Mouse (Mus musculus) ES-Bruce4 (cell line): ENCODE measurements around the gene Abca17. TPM values are rescaled to one million over a fixed set of nuclear protein-coding genes. Genes with fewer than 3 reads are reported as not detected.

Source experiments
- H3K27ac ChIP-seq: 2 replicates; pipeline ENCODE4 v1.5.1; 2012; ENCODE audit warnings: low read length, inconsistent platforms; ENCODE audit not compliant: insufficient read depth
- H3K27me3 ChIP-seq: 2 replicates; pipeline ENCODE4 v1.6.1; 2012; ENCODE audit warnings: mild to moderate bottlenecking, low read length, inconsistent platforms; ENCODE audit not compliant: control insufficient read depth, poor library complexity, insufficient read depth, severe bottlenecking
- H3K36me3 ChIP-seq: 2 replicates; pipeline ENCODE4 v1.6.1; 2012; ENCODE audit warnings: inconsistent platforms, mild to moderate bottlenecking, low read length, moderate library complexity; ENCODE audit not compliant: control insufficient read depth, poor library complexity, insufficient read depth, severe bottlenecking
- H3K4me1 ChIP-seq: one replicate; pipeline ENCODE4 v1.8.1; 2011; ENCODE audit warnings: low read length; ENCODE audit not compliant: control insufficient read depth, insufficient read depth
- H3K4me3 ChIP-seq: 2 replicates; pipeline ENCODE4 v1.5.1; 2011; ENCODE audit warnings: low read depth, mild to moderate bottlenecking, low read length
- H3K9ac ChIP-seq: 2 replicates; pipeline ENCODE4 v1.6.1; 2012; ENCODE audit warnings: low read depth, mild to moderate bottlenecking, inconsistent platforms; ENCODE audit not compliant: poor library complexity, severe bottlenecking
- H3K9me3 ChIP-seq: replicated peaks from 2 replicates; pipeline ENCODE4 v1.6.1; 2012; ENCODE audit warnings: mild to moderate bottlenecking, low read length, inconsistent platforms; ENCODE audit not compliant: control insufficient read depth, poor library complexity, insufficient read depth, severe bottlenecking
- CTCF ChIP-seq: IDR thresholded peaks from one replicate; pipeline ENCODE4 v1.8.1; 2011; ENCODE audit warnings: low read depth, low read length
- EP300 ChIP-seq: IDR thresholded peaks from 2 replicates; pipeline ENCODE4 v1.6.1; 2011; ENCODE audit warnings: low read depth, low read length; ENCODE audit not compliant: insufficient read depth
- POLR2A ChIP-seq: IDR thresholded peaks from one replicate; pipeline ENCODE4 v1.8.1; 2011; ENCODE audit warnings: low read length; ENCODE audit not compliant: insufficient read depth
- polyA plus RNA-seq: library from polyadenylated mRNA; stranded (reverse); fragments of >200 nt; gene quantifications from 2 replicates; pipeline ENCODE4 v1.2.4, GENCODE M21; 2011; ENCODE audit warnings: low read depth; ENCODE audit not compliant: missing spikeins, insufficient read depth, insufficient read length

Abca17 gene
- polyA plus RNA-seq, 1 experiment: not detected

DNA sequence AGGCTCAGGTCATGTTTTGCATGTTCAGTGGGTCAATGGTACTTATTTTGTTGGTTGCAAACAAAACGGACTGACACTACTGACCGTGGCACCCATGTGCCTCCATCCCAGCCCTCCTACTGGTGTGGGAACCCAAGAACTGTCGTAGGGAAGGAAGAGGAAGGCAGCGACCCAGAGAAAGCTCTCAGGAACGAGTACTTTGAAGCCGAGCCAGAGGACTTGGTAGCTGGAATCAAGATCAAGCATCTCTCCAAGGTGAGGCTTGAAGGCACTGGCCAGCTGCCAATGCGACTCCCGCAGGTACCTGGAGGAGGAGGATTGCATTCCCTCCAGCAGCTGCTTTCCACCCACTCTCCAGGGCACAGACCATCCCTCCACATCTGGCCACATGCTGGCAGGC is 32.9 kb upstream of the Abca17 start:
- Histone ChIP-seq H3K36me3 (no peaks in the 10 kb centered on the region), H3K9me3 (no peaks in the 10 kb centered on the region), H3K4me1 (no peaks in the 10 kb centered on the region), H3K4me3 (no peak overlapping the region), H3K27me3 (no peaks in the 10 kb centered on the region), H3K9ac (no peak overlapping the region), H3K27ac (no peak overlapping the region)
- TF ChIP-seq POLR2A (no peak), CTCF (no peak), EP300 (no peak)

- H3K27me3 ChIP-seq: no peaks in the 10 kb centered on the region
- H3K9me3 ChIP-seq: no peaks in the 10 kb centered on the region
- no peaks in the 10 kb centered on the region for H3K4me1 ChIP-seq
- H3K27ac ChIP-seq: no peak overlapping the region
- H3K4me3 ChIP-seq: no peak overlapping the region
- no peak overlapping the region for H3K9ac ChIP-seq
- H3K36me3 ChIP-seq: no peaks in the 10 kb centered on the region
- no peak for TF ChIP-seq EP300
- TF ChIP-seq CTCF: no peak
- TF ChIP-seq POLR2A: no peak
These were observed 27.6 kb upstream of the Abca17 start for GRCm38 (mm10) chr17:24378496-24378895.

DNA sequence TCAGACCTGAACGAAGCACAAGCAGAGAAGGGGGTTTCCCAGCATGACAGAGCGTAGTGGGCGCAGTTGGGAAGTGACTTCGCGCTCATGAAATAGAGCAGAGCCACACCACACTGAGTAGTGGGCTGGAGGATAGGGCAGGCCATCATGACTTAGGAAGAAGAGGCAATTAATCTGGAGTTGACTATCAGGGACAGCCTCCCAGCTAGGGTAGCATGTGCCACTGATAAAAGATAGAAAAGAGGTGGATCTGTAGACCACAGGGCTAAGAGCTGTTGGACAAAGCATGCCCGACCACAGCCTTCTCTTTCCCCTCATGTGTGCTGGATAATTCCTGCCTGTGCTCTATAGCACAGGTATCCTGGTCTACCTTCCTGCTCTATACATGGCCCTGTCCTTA is 25.0 kb upstream of the Abca17 start:
- Histone ChIP-seq H3K27me3 (no peaks in the 10 kb centered on the region), H3K4me3 (no peak overlapping the region), H3K27ac (no peak overlapping the region), H3K9me3 (no peaks in the 10 kb centered on the region), H3K9ac (no peak overlapping the region), H3K36me3 (no peaks in the 10 kb centered on the region), H3K4me1 (no peaks in the 10 kb centered on the region)
- no peak for TF ChIP-seq POLR2A
- no peak for TF ChIP-seq EP300
- TF ChIP-seq CTCF: no peak

DNA sequence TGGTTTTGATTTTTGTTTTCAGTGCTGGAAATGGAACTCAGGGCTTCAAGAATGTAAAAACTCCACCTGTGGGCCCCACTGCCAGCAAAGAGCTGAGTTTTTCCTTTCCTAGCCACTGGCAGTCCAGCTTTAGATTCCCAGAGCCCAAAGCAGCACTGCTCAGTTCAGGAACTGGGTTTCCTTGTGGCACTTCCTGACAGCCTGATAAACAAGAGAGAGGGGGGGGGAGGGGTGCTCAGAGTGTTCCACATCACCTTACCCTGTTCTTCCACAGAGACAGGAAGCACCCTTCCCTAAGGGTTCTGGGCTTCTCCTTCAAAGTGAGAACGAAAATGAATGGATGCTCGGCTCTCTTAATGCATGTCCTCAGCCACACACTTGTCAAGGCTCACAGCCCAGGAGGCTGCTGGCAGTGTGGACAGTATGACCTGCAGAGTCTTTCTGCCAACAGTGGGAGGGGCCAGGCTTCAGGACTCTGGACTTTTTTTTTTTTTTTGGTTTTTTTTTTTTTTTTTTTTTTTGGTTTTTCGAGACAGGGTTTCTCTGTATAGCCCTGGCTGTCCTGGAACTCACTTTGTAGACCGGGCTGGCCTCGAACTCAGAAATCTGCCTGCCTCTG is 24.3 kb upstream of the Abca17 start:
- H3K4me3 ChIP-seq: no peak overlapping the region
- H3K4me1 ChIP-seq: no peaks in the 10 kb centered on the region
- no peaks in the 10 kb centered on the region for H3K27me3 ChIP-seq
- no peaks in the 10 kb centered on the region for H3K9me3 ChIP-seq
- no peak overlapping the region for H3K9ac ChIP-seq
- H3K36me3 ChIP-seq: no peaks in the 10 kb centered on the region
- no peak overlapping the region for H3K27ac ChIP-seq
- no peak for TF ChIP-seq POLR2A
- no peak for TF ChIP-seq EP300
- TF ChIP-seq CTCF: no peak

- no peak for TF ChIP-seq EP300
- TF ChIP-seq POLR2A: no peak
- no peak for TF ChIP-seq CTCF
- Histone ChIP-seq H3K4me1 (no peaks in the 10 kb centered on the region), H3K27me3 (no peaks in the 10 kb centered on the region), H3K4me3 (no peak overlapping the region), H3K9me3 (no peaks in the 10 kb centered on the region), H3K9ac (no peak overlapping the region), H3K27ac (no peak overlapping the region), H3K36me3 (no peaks in the 10 kb centered on the region)
These were observed 15.0 kb upstream of the Abca17 start for GRCm38 (mm10) chr17:24365863-24366262.

GRCm38 (mm10) chr17:24364461-24364860 is 13.6 kb upstream of the Abca17 start:
- no peaks in the 10 kb centered on the region for H3K4me1 ChIP-seq
- no peak for TF ChIP-seq EP300
- no peak for TF ChIP-seq CTCF
- TF ChIP-seq POLR2A: no peak
- H3K36me3 ChIP-seq: no peaks in the 10 kb centered on the region
- H3K4me3 ChIP-seq: no peak overlapping the region
- H3K9ac ChIP-seq: no peak overlapping the region
- H3K9me3 ChIP-seq: no peaks in the 10 kb centered on the region
- no peak overlapping the region for H3K27ac ChIP-seq
- H3K27me3 ChIP-seq: no peaks in the 10 kb centered on the region
